Mouse (Mus musculus) retina, embryonic 14.5 days (tissue): ENCODE measurements around the gene Arl15.
"Not testable (repeated sequence)": the region's sequence is repeated elsewhere in the genome, so short reads cannot be mapped to it uniquely, and the experiment has no call there.

Source experiments
- DNase-seq: peaks from one replicate; pipeline ENCODE4 v3.0.0-alpha.2; 2015; ENCODE audit warnings: low spot score

Gene Arl15

GRCm38 (mm10) chr13:113794039-113794704 lies at the start of gene Arl15:
Gene Arl15, plus strand, starts transcription at chr13:113794505.
- peak; percentile 98 for DNase-seq

GRCm38 (mm10) chr13:113745301-113745700 lies 49.0 kb upstream of the Arl15 start:
- DNase-seq, result no peak

- DNase-seq, result no peak
Observed at GRCm38 (mm10) chr13:113750766-113751165, 43.5 kb upstream of the Arl15 start.

GRCm38 (mm10) chr13:113754731-113755689 lies 39.3 kb upstream of the Arl15 start:
- peak; percentile 22 for DNase-seq

GRCm38 (mm10) chr13:113755779-113756178 lies 38.5 kb upstream of the Arl15 start:
- DNase-seq, result no peak

- DNase-seq, result no peak
Observed at GRCm38 (mm10) chr13:113761717-113762116, 32.6 kb upstream of the Arl15 start.

GRCm38 (mm10) chr13:113762766-113763516 lies 31.4 kb upstream of the Arl15 start:
- no peak for DNase-seq

- DNase-seq, result peak; percentile 7
Observed at GRCm38 (mm10) chr13:113765411-113765810, 28.9 kb upstream of the Arl15 start.

GRCm38 (mm10) chr13:113769829-113770228 lies 24.5 kb upstream of the Arl15 start:
- no peak for DNase-seq

- DNase-seq, result no peak
Observed at GRCm38 (mm10) chr13:113770340-113770739, 24.0 kb upstream of the Arl15 start.

GRCm38 (mm10) chr13:113771340-113771739 lies 23.0 kb upstream of the Arl15 start:
- no peak for DNase-seq

GRCm38 (mm10) chr13:113774799-113775198 lies 19.5 kb upstream of the Arl15 start:
- no peak for DNase-seq

- no peak for DNase-seq
Observed at GRCm38 (mm10) chr13:113775244-113776140, 18.8 kb upstream of the Arl15 start.

GRCm38 (mm10) chr13:113785803-113786202 lies 8.5 kb upstream of the Arl15 start:
- no peak for DNase-seq

- no peak for DNase-seq
Observed at GRCm38 (mm10) chr13:113787136-113787535, 7.2 kb upstream of the Arl15 start.

GRCm38 (mm10) chr13:113790016-113790415 lies 4.3 kb upstream of the Arl15 start:
- not testable (repeated sequence) for DNase-seq

GRCm38 (mm10) chr13:113793637-113794036 lies 668 bp upstream of the Arl15 start:
- no peak for DNase-seq

- peak; percentile 54 for DNase-seq
Observed at GRCm38 (mm10) chr13:113794705-113795655, 675 bp downstream of the Arl15 start.

- no peak for DNase-seq
Observed at GRCm38 (mm10) chr13:113797378-113797777, 3.1 kb downstream of the Arl15 start.

- DNase-seq, result no peak
Observed at GRCm38 (mm10) chr13:113799361-113799760, 5.1 kb downstream of the Arl15 start.
